Mouse (Mus musculus) left cerebral cortex, adult 11 months (tissue): ENCODE measurements around the gene Atad1.
"Not testable (repeated sequence)": the region's sequence is repeated elsewhere in the genome, so short reads cannot be mapped to it uniquely, and the experiment has no call there.

Experiments used
- DNase-seq: peaks from one replicate; pipeline ENCODE4 v3.0.0; 2022; ENCODE audit warnings: low spot score

The Atad1 gene

GRCm38 (mm10) chr19:32667830-32668229, 71.8 kb downstream of the Atad1 start:
- not testable (repeated sequence) for DNase-seq

- no peak for DNase-seq
Measured at GRCm38 (mm10) chr19:32665243-32665642, 74.3 kb downstream of the Atad1 start.

- DNase-seq, result no peak
Measured at GRCm38 (mm10) chr19:32662936-32663335, 76.7 kb downstream of the Atad1 start.

- DNase-seq, result no peak
Measured at GRCm38 (mm10) chr19:32659346-32659745, 80.2 kb downstream of the Atad1 start.

GRCm38 (mm10) chr19:32653630-32654362, 85.8 kb downstream of the Atad1 start:
- no peak for DNase-seq

- no peak for DNase-seq
Measured at GRCm38 (mm10) chr19:32653122-32653521, 86.5 kb downstream of the Atad1 start.

DNA sequence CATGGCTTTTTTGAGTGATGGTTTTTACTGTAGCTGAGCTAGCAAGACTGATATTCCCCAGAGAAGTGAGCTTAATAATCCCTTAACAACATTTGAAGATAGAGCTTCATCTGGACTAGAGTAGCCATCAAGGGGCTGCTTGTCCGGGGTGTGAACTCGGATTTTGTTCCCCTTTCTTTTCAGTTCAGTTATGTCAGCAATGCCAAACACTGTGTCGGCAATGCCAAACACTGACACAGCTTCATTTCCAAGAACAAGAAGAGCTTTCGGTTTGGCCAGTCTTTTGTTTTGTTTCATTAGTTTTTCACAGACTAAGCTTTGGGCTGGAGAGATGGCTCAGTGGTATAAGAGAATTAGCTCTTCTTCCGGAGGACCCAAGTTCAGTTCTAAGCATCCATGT, 88.5 kb downstream of the Atad1 start:
- DNase-seq, result no peak

- no peak for DNase-seq
Measured at GRCm38 (mm10) chr19:32648019-32648571, 91.5 kb downstream of the Atad1 start.

DNA sequence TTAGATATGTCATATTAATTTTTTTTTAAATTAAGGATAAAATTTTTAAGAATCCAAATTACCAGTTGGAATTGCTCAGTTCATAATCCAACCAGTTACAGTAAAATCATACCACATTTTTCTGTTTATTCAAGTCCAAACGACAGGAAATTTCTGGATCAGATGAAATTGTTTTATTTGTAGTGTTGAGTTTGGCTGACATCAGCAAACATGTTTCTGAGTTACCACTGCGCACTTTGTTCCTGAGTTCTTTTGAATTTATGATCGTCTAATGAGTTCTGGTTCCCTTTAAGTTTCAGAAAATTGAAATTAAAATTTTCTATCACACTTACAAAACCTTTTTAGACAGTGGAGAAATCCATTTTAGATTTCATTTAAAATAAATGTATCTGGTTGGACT, 93.2 kb downstream of the Atad1 start:
- DNase-seq, result no peak

GRCm38 (mm10) chr19:32645939-32646338, 93.6 kb downstream of the Atad1 start:
- DNase-seq, result no peak

- no peak for DNase-seq
Measured at GRCm38 (mm10) chr19:32643642-32644041, 95.9 kb downstream of the Atad1 start.

- no peak for DNase-seq
Measured at GRCm38 (mm10) chr19:32641995-32642394, 97.6 kb downstream of the Atad1 start.

- DNase-seq, result no peak
Measured at GRCm38 (mm10) chr19:32641535-32641934, 98.1 kb downstream of the Atad1 start.

- DNase-seq, result no peak
Measured at GRCm38 (mm10) chr19:32638276-32638903, 101.2 kb downstream of the Atad1 start.

- DNase-seq, result no peak
Measured at GRCm38 (mm10) chr19:32637357-32638275, 102.0 kb downstream of the Atad1 start.

- DNase-seq, result no peak
Measured at GRCm38 (mm10) chr19:32634916-32635315, 104.7 kb downstream of the Atad1 start.

DNA sequence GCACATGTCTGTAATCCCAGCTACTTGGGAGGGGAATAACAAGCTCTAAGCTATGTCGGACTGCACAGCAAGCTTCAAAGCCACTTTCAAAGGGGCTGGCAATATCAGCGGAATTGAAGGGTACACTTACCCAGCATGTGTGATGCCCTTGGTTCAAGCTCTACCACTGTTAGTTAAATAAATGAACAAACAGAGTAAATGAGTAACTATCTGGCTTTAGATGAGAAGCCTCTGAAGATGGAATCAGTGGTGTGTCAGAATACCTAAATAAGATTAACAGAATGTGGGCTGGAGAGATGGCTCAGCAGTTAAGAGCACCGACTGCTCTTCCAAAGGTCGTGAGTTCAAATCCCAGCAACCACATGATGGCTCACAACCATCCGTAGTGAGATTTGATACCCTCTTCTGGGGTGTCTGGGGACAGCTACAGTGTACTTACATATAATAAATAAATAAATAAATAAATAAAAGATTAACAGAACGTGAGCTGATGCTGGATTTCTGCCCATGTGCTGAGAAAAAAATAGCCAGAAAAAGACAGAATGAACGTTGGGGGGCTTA, 110.9 kb downstream of the Atad1 start:
- no peak for DNase-seq

GRCm38 (mm10) chr19:32627631-32628030, 112.0 kb downstream of the Atad1 start:
- DNase-seq, result no peak

DNA sequence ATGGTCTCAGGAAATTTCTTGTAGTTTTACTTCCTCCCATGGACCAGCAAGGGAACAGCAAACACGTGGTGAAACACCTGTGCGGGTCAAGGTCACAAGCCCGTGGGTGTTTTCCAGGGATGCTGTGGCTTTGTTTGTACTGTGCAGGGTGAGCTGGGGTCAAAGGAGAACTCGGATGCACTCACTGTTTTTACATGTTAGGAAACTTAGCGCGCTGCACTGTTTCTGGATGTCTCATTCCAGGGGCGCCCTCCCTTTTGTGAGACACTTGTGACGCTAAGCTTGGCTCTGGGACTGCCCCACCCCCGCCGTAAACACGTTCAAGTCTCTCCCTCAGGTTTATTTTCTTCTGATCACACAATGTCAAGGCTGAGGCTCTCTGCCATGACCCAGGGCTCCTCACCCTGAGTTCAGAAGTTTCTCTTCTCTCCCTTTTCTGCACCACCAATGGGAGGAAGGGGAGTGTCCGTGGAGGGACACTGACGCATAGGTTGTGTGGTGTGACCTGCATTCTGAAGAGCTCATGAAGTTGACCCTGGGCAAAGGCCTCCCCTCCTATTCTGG, 112.7 kb downstream of the Atad1 start:
- no peak for DNase-seq

- no peak for DNase-seq
Measured at GRCm38 (mm10) chr19:32622142-32622541, 117.4 kb downstream of the Atad1 start.
